Mouse (Mus musculus) ES-E14 (cell line): ENCODE results near the gene Plpp7.

ENCODE experiments used
- CHD2 ChIP-seq: IDR thresholded peaks from 2 replicates; pipeline ENCODE4 v1.6.1; 2014; ENCODE audit warnings: mild to moderate bottlenecking, low read depth, low read length, inconsistent platforms
- ZNF384 ChIP-seq: IDR thresholded peaks from 2 replicates; pipeline ENCODE4 v1.6.1; 2012; ENCODE audit warnings: low read depth, low read length, inconsistent platforms

DNA sequence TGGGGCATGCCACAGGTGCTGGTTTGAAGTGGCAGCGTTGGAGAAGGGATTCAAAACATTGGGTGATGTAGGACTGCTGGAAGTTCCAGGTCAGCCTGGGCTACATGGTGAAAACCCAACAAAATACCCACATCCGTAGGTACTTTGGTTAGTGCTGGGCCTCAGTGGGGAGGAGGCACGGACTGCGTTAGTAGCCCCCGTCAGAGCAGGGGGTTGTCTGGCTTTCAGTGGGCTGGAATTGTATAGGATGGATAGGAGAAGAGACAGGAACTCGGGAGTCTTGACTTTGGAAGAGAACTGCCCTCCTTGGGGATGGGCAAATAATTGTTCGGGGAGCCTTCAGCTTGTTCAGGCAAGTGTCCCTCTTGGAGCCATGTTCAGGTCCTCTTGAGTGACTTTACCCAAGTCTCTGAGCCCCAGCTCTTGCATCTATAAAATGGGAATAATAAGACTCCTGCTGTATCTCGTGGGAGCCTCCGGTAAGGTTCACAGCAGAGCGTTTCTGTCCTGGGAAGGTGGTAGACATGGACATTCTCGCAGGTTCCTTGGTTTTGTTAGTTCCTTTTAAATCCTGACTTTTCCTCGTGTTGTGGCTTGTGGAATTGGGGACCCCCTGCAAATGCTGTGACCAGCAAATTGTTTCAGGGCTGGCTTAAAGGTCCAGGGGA lies 57.2 kb downstream of the Plpp7 start:
- TF ChIP-seq ZNF384 (no peak), CHD2 (no peak)
